Mouse (Mus musculus): Measurements from ENCODE around the gene Ttc9c. TPM values are rescaled to one million over a fixed set of nuclear protein-coding genes. Genes with fewer than 3 reads are reported as not detected.
A peak's percentile ranks its signal among the peaks of the same experiment; 100 is the strongest.

The Ttc9c gene
- polyA plus RNA-seq, 1 experiment from 2014 or later, result 55.7 TPM

DNA sequence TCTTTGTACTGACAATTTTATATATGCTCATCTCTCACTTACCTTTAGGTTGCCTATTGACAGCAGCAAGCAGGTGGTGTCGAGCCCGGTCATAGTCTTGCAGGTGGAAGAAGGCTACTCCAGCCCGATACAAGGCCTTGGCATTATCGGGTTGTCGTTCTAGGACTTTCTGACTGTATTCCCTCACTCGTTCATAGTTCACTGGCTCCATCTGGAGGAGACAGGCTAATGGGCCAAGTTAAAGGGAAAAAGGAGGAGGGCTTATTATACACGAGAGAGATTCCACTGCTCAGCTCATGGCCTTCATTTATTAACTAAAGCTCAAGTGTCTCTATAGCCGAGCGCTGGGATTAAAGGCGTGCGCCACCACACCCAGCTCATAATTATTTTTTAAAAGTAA is 3.3 kb downstream of the Ttc9c start:
- Histone ChIP-seq H3K27ac (ENCODE audit: low read depth) (no peak overlapping the region), H3K27me3 (ENCODE audit: insufficient read depth, low read length) (no peaks in the 10 kb centered on the region), H3K36me3 (ENCODE audit: insufficient read depth) (peaks cover 62% of the 10 kb centered on the region), H3K4me3 (ENCODE audit: low read depth, low read length) (no peak overlapping the region), H3K9ac (no peak overlapping the region), H3K4me1 (ENCODE audit: insufficient read depth) (peaks cover 11% of the 10 kb centered on the region), H3K9me3 (ENCODE audit: low read depth, low read length) (no peaks in the 10 kb centered on the region), H3K4me2 (no peak overlapping the region)
- no peak; the same call in 1 of the 2 replicates for TF ChIP-seq CTCF (IDR thresholded peaks at IDR 0.05; ENCODE audit: low read depth)
- 74% methylated on average over 11 of the region's 11 CpGs for WGBS
- DNase-seq (no peak), ATAC-seq (ENCODE audit: insufficient read depth) (no peak)

GRCm38 (mm10) chr19:8806810-8807209 is 12.3 kb downstream of the Ttc9c start:
- 0 out of 2 replicates have a peak, but pooled peaks cover 3% of the 10 kb centered on the region for H3K4me1 ChIP-seq (ENCODE audit: insufficient read depth)
- ATAC-seq (ENCODE audit: insufficient read depth) (no peak), DNase-seq (no peak)
- peaks cover 71% of the 10 kb centered on the region for H3K36me3 ChIP-seq (ENCODE audit: insufficient read depth)
- no peak overlapping the region for H3K27ac ChIP-seq (ENCODE audit: low read depth)
- no peak overlapping the region for H3K4me3 ChIP-seq (ENCODE audit: low read depth, low read length)
- H3K27me3 ChIP-seq (ENCODE audit: insufficient read depth, low read length), result no peaks in the 10 kb centered on the region
- H3K9ac ChIP-seq, result no peak overlapping the region
- no peak overlapping the region for H3K4me2 ChIP-seq
- H3K9me3 ChIP-seq (ENCODE audit: low read depth, low read length), result no peaks in the 10 kb centered on the region
- TF ChIP-seq CTCF (IDR thresholded peaks at IDR 0.05; ENCODE audit: low read depth), result no peak
- 91% methylated on average over 5 of the region's 5 CpGs for WGBS

DNA sequence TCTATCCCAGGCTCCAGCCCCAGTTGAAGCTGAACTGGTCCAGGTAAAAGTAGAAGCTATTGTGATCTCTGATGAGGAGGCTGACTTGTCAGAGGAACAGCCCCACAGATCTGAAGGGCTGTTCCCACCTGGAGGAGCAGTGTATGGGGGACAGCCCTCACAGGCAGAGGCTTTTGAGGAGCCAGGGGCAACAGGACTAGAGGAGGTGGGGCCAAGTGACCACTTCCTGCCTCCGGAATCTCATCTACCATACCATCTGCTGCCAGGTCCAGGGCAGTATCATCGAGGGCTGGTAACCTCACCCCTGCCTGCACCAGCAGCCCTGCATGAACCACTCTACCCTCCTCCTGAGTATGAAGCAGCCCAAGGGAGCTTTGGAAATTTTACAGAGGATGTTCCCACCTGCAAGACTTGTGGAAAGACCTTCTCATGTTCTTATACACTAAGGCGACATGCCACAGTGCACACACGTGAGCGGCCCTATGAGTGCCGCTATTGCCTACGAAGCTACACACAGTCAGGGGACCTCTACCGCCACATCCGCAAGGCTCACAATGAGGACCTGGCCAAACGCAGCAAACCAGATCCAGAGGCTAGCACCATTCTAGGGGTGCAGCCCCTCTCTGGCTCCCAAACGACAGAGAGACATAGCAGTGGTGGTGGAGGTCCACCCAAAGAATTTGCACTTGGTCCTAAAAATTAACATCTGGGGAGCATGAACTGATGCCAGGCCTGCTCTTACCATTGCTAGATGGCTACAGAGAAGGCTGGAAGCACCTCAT is 15.1 kb downstream of the Ttc9c start:
- no peak for TF ChIP-seq CTCF (IDR thresholded peaks at IDR 0.05; ENCODE audit: low read depth)
- H3K9ac ChIP-seq, result no peak overlapping the region
- no peak overlapping the region for H3K4me2 ChIP-seq
- H3K4me3 ChIP-seq (ENCODE audit: low read depth, low read length), result no peak overlapping the region
- no peak for DNase-seq
- peaks cover 46% of the 10 kb centered on the region for H3K36me3 ChIP-seq (ENCODE audit: insufficient read depth)
- ATAC-seq (ENCODE audit: insufficient read depth), result no peak
- H3K27me3 ChIP-seq (ENCODE audit: insufficient read depth, low read length), result no peaks in the 10 kb centered on the region
- no peak overlapping the region for H3K27ac ChIP-seq (ENCODE audit: low read depth)
- H3K9me3 ChIP-seq (ENCODE audit: low read depth, low read length), result no peaks in the 10 kb centered on the region
- 85% methylated on average over 11 of the region's 11 CpGs for WGBS
- 0 out of 2 replicates have a peak, but pooled peaks cover 3% of the 10 kb centered on the region for H3K4me1 ChIP-seq (ENCODE audit: insufficient read depth)

GRCm38 (mm10) chr19:8803204-8803780 is 15.8 kb downstream of the Ttc9c start:
- TF ChIP-seq CTCF (IDR thresholded peaks at IDR 0.05; ENCODE audit: low read depth), result no peak
- Histone ChIP-seq H3K9ac (0 out of 2 replicates have a peak overlapping the region, but pooled peaks have one; percentile 0), H3K36me3 (ENCODE audit: insufficient read depth) (peaks cover 38% of the 10 kb centered on the region), H3K4me2 (peak overlapping the region; percentile 85), H3K4me3 (ENCODE audit: low read depth, low read length) (peak overlapping the region; percentile 60), H3K27me3 (ENCODE audit: insufficient read depth, low read length) (no peaks in the 10 kb centered on the region), H3K9me3 (ENCODE audit: low read depth, low read length) (no peaks in the 10 kb centered on the region), H3K4me1 (ENCODE audit: insufficient read depth) (0 out of 2 replicates have a peak, but pooled peaks cover 3% of the 10 kb centered on the region), H3K27ac (ENCODE audit: low read depth) (peak overlapping the region; percentile 88; the same call in 1 of the 2 replicates)
- no peak for ATAC-seq (ENCODE audit: insufficient read depth)
- no peak for DNase-seq
- 90% methylated on average over 9 of the region's 9 CpGs for WGBS

GRCm38 (mm10) chr19:8802130-8802821 is 16.9 kb downstream of the Ttc9c start, which contains the start of gene Zbtb3:
Gene Zbtb3 (plus strand): TSS chr19:8802555.
- under 1% methylated on average over 30 of the region's 30 CpGs for WGBS
- DNase-seq (peak; percentile 97), ATAC-seq (ENCODE audit: insufficient read depth) (peak; percentile 97)
- Histone ChIP-seq H3K4me3 (ENCODE audit: low read depth, low read length) (peak within 1 kb of the TSS; percentile 60), H3K9ac (peak within 1 kb of the TSS; percentile 55), H3K9me3 (ENCODE audit: low read depth, low read length) (no peaks in the 10 kb centered on the region), H3K27ac (ENCODE audit: low read depth) (peak within 1 kb of the TSS; percentile 88), H3K27me3 (ENCODE audit: insufficient read depth, low read length) (no peaks in the 10 kb centered on the region), H3K4me1 (ENCODE audit: insufficient read depth) (0 out of 2 replicates have a peak, but pooled peaks cover 3% of the 10 kb centered on the region), H3K4me2 (peak within 1 kb of the TSS; percentile 85), H3K36me3 (ENCODE audit: insufficient read depth) (peaks cover 29% of the 10 kb centered on the region)
- TF ChIP-seq CTCF (IDR thresholded peaks at IDR 0.05; ENCODE audit: low read depth), result no peak

GRCm38 (mm10) chr19:8798947-8799315 is 20.2 kb downstream of the Ttc9c start:
- H3K9ac ChIP-seq, result peak overlapping the region; percentile 14; the same call in 1 of the 2 replicates
- peaks cover 21% of the 10 kb centered on the region for H3K36me3 ChIP-seq (ENCODE audit: insufficient read depth)
- H3K4me3 ChIP-seq (ENCODE audit: low read depth, low read length), result peak overlapping the region; percentile 77
- DNase-seq, result no peak
- H3K27me3 ChIP-seq (ENCODE audit: insufficient read depth, low read length), result no peaks in the 10 kb centered on the region
- no peak for TF ChIP-seq CTCF (IDR thresholded peaks at IDR 0.05; ENCODE audit: low read depth)
- no peak for ATAC-seq (ENCODE audit: insufficient read depth)
- H3K27ac ChIP-seq (ENCODE audit: low read depth), result peak overlapping the region; percentile 15; the same call in 1 of the 2 replicates
- H3K9me3 ChIP-seq (ENCODE audit: low read depth, low read length), result no peaks in the 10 kb centered on the region
- H3K4me2 ChIP-seq, result peak overlapping the region; percentile 78
- H3K4me1 ChIP-seq (ENCODE audit: insufficient read depth), result 0 out of 2 replicates have a peak, but pooled peaks cover 3% of the 10 kb centered on the region

Measured in lung, embryonic 14.5 days (tissue).